Mouse (Mus musculus) testis, adult 2 months (tissue): ENCODE data around the gene Large1.

Experiments
- CTCF ChIP-seq: fragments of 200-500 bp; IDR thresholded peaks from 2 replicates; pipeline ENCODE4 v1.5.1; 2012; ENCODE audit warnings: low read depth, mild to moderate bottlenecking, inconsistent platforms, low read length, moderate library complexity; ENCODE audit not compliant: control insufficient read depth, insufficient read depth, insufficient replicate concordance
- POLR2A ChIP-seq: fragments of 200-500 bp; IDR thresholded peaks from 2 replicates; pipeline ENCODE4 v1.6.1; 2012; ENCODE audit warnings: low read depth, mild to moderate bottlenecking, inconsistent platforms, low read length, moderate library complexity; ENCODE audit not compliant: control insufficient read depth

DNA sequence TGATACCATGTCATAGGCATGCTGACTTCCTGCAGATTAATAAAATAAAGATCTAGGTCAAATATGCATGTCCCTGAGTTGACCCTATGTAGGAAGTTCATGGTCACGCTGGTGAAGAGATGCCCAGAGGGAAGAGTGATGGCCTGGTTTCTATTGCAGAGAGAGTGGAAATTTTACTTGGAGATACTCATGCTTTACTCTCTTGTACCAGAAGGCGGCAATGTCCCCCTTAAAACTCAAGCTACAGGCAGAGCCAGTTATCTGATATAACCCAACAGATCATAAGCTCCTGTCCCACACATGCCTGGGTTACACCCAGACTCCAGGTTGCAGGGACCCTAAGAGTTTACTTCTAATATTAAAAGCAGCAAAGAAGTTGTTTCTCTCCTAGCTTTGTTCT lies 345.9 kb downstream of the Large1 start:
- no peak for TF ChIP-seq CTCF
- no peak for TF ChIP-seq POLR2A
